Mouse (Mus musculus): ENCODE results near the gene H2afj. TPM values are rescaled to one million over a fixed set of nuclear protein-coding genes. Genes with fewer than 3 reads are reported as not detected.
"Not testable (repeated sequence)": the region's sequence is repeated elsewhere in the genome, so short reads cannot be mapped to it uniquely, and the experiment has no call there.

The H2afj gene
- 10 to 100 TPM; 18.1 to 19.7 TPM for total RNA-seq (2021)
- long read RNA-seq, experiment 1, transcript H2afj-201 (1 exons, 1,831 nt) = major isoform, 41 of 41 reads
- long read RNA-seq, experiment 1, partial matches to known transcripts = 0 of 41 reads
- long read RNA-seq, experiment 1, other reads (novel, unspliced or antisense) = 0 of 41 reads
- long read RNA-seq, experiment 2, transcript H2afj-201 (1 exons, 1,831 nt) = major isoform, 28 of 28 reads
- long read RNA-seq, experiment 2, partial matches to known transcripts = 0 of 28 reads
- long read RNA-seq, experiment 2, other reads (novel, unspliced or antisense) = 0 of 28 reads

DNA sequence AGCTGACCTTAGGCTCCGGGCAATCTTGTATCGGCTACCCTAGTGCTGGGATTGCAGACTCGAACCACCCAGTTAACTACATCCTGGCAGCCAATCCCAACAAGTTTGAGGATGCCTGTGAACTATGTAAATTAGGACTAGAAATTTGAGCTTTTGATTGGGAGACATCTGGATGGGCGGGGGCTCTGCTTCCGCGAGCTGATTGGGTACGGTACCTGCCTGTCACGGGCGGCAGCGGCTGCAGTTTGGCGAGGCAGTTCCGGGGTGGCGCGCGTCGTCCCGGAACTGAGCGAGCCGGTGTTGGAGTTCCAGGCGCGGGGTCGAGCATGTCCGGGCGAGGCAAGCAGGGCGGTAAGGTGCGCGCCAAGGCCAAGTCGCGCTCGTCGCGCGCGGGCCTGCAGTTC, at the start of gene H2afj:
Gene H2afj, plus strand, starts transcription at position 231 of the 404 bp plus-strand sequence.
- DNase-seq (ENCODE audit: low spot score in 2 of 2) = peak; percentile 98

DNA sequence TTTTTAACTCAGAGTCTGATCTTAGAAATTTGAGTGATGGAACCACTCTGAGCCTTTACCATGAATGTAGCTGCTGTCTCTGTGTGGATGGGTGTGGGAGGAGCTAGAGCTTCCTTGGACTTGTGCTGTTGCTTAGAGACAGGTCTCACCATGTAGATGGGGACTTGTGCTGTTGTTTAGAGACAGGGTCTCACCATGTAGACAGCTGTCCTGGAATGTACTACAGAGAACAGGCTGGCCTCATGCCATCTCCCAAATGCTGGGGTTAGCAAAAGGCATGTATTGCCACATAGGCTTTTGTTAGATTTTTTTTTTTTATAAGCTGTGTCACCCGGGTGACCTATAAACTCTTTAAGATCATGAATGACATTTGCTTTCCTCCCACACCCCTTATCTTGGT, 44.1 kb upstream of the H2afj start:
- no peak for DNase-seq (ENCODE audit: low spot score in 2 of 2)

DNA sequence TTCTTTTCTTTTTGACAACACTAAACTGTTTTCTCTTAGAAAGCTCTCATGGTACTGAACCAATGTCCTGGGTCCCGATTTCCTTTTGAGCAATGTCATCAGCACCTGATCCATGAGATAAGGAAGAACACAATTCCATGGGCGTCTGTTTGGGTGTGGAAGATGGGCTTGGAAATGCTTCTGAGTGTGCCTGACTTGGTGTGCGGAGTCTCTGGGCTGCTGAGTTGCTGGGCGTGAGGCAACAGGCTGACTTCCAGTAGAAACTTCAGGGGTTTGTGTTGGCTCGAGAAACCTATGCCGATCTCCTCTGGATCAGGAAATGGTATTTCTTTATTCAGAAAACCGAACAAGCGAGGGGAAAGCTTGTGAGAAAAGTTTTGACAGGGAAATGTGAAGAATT, 38.9 kb upstream of the H2afj start:
- no peak for DNase-seq (ENCODE audit: low spot score in 2 of 2)

DNA sequence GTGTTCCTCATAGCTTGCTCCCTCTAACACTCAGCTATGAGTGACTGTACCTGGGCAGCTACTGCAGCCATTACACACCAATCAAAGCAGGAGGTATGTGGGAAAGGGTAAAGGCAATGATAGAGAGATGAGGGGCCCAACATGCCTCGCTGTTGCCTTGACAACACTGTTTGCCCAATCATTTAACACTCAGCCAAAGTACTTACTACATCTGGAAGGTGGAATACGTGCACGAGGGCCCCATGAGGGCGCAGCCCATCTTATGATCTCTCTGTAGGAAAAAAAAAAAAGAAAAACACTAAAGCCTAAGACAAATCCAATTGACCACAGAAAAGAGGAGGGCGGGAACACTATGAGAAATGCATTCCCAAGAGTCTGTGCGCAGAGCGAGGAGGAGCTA, 38.2 kb upstream of the H2afj start:
- DNase-seq (ENCODE audit: low spot score in 2 of 2) = no peak

DNA sequence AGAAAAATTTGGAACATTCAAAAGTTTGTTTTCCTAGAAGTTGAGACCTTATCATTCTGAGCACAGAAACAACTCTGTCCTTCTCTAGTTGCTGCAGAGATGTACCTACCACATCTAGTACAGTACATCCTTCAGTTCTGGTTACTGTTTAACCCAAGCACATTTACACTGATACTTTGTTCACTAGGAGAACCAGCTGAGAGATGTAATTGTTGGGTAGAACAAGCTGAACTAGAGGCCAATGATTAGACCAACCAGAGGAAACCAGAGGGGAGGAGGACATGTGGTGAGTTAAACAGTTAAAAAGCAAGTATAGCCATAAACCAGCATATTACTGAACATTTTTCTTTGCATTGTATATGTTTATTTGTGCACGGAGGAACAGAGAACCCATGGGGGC, 31.7 kb upstream of the H2afj start:
- DNase-seq (ENCODE audit: low spot score in 2 of 2) = no peak

DNA sequence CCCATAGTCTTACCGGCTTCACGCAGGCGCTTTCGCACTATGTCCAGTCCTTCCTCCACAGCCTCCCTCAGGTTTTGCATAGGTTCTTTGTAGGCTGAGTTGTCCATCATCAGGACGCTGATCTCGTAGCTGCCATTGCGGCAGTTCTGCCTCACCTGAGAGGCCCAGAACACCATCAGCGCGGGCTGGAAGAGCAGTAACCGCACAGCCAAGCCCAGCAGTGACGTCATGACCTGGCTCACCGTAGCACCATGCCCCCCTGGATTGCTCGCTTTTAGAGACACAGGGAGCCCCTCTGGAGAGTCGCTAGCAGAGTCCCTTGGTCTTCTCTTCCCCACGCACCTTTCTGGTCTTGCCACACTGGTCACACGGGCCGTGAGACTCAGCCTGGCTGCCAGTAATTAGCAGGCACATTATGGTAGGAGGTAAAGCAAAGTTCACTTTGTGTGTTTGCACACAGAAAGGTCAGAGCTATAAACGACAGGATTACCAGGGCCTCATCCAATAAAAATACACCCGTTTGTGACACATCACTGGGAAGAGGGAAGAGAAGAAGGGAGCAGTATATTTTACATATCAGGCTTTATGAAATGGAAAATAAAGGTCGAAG, 26.6 kb upstream of the H2afj start, which contains the start of gene Gucy2c:
Gene Gucy2c, minus strand, starts transcription at position 389 of the 610 bp plus-strand sequence.
- no peak for DNase-seq (ENCODE audit: low spot score in 2 of 2)

DNA sequence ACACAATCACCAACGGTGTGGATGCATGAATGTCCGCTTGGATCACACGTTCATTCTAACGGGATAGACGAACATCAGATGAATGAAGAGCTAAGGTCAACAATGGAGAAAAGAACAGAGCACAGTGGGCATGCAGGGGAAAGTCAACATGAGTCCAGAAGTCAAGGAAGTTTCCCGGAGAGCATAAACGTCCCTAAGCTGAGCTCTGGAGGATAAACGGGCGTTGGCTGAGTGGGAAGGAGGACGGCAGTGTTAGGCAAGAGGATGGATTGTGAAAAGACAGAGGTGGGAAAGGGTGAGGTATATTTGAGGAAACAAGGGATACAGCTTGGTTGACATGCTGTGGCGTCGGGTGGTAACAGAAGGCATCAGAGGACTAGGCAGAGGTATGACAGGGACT, 25.9 kb upstream of the H2afj start:
- DNase-seq (ENCODE audit: low spot score in 2 of 2) = no peak

DNA sequence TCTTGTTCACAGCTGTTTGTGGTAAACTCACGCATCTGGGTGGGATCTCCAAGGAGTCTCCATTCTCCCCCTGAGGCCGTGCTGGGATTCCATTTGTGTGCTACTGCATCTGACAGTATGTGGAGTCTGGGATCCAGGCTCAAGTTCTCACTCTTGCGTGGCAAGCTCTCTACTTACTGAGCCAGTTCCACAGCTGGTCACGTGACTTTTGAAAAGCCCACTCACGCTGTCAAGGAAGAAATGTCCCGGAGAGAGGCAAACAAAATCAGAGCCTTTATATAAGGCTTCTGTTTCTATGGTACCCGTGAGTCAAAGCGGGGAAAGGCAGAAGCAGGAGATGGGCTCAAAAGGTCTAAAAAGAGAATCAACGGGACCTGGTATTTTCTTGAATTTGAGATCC, 25.3 kb upstream of the H2afj start:
- DNase-seq (ENCODE audit: low spot score in 2 of 2) = no peak

DNA sequence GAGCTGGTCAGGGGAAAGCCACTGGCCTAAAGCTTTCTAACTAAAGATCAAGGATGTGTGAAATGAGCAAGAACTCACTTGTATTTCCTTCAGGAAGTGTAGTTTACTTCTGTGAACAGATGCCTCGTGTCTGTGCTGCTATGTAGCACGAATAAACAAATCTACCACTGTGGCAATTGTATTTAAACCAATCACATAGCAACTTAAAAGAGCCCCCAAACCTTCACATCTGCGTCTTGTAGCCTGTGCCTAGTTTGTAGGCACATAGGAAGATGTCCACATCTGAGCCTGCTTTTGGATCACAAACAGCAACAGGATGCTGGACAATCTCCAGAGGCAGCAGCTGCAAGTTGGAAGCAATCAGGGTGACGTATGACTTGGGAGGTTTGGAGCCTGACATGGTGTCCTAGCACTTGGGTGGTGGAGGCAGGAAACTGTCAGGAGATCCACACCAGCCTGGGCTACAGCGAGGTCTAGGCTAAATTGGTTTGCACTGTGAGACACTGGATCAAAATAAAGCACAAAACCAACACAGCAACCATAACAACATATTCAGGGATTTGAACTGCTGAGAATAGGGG, 18.6 kb upstream of the H2afj start:
- DNase-seq (ENCODE audit: low spot score in 2 of 2) = peak; percentile 24 to 63

DNA sequence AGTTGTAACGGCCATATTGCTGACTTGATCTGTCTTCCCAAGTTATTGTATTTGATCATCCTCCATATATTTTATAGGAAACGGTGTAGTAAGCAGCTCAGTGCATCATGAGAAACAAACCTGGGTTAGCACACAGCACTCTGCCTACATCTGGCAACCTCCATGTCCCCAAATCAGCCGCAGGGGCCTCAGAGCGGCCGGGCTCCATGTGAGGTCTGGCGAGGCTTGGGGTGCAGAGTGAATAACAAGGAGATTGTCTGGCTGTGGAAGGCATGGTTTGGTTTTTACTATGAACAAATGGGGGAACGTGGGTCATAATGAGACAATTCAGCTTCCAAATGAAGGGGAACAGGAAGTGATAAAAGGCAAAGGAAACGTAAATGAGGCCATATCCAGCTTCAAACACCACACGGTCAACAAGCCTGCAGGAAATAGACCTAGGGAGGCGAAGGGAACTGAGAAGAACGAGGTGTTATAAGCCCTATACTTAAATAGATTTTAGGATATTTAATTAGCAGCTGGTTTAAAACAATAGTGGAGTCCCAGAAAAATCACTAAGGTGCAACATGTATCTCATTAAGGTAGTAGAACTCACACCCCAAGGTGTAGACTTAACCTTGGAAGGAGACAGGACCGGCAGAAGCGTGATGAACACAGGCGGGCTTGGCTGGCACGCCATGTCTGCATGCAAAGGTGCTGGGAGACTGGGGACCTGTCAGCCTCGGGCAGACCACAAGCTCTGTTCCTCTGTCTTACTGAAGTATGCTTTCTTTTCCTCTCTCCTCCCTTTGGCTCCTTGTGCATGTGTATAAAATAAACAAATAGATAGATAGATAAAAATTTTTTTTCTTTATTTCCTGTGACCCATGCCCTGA, 14.9 kb upstream of the H2afj start:
- no peak for DNase-seq (ENCODE audit: low spot score in 2 of 2)

DNA sequence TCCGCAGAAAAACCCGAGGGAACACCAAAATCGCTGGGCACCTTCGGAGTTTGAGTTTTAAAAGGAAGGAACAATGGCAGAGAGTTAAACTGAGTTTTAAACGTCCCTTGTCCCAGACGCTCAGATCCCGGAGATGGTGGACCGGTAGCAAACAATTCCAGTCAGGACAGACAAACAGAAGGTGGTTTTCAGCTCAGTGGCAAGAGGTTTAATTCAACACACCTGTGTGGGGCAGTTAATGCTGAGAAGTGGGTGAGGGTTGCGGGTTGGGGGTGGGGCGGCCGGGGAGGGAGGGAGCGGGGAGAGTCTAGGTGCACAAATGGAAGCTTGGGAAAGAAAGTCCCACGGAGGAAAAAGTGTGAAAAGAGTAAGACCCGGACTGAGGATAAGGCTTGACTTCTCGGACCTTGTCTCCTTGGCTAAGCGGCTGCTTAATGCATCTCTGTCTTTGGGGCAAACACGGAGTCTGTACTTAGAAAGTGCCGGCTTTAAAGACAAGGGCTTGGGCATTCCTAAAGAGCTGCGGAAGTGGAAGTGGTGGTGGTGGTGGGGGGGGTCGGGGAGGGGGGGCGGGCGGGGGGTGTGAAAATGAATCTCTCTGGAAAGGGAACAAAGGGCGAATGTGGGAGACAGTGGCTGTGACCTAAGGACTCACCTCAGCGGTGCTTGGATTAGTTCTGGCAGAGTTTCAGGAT, 14.1 kb upstream of the H2afj start:
- DNase-seq (ENCODE audit: low spot score in 2 of 2) = no peak

DNA sequence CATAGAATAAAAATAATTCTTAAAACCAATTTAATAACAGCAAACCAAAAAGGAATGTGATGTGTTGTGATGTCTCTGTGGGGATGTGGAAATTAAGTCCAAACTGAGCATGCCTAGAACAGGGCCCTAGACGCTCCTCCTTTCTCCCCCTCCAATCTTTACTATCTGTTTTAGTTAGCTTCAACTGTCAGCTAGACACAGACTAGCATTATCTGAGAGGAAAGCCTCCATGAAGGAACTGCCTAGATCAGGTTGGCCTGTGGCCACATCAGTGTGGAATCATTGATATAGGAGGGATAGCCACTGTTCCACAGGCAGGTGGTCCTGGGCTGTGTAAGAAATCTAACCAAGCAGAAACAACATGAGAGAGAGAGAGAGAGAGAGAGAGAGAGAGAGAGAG, 12.9 kb upstream of the H2afj start:
- no peak for DNase-seq (ENCODE audit: low spot score in 2 of 2)

DNA sequence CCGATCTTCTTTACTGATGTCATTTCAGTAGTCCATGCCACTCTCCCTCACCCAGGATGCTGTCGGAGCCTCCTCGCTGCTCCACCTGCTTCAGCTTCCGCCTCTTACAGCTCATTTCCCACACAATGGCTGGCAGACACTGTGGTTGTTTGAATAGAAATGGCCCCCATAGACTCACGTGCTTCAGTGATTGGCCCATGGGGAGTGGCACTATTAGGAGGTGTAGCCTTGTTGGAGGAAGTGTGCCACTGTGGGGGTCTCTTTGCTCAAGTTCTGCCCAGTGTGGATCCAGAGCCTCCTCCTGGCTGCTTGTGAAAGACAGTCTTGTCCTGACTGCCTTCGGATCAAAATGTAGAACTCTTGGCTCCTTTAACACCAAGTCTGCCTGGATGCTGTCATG, 12.2 kb upstream of the H2afj start:
- DNase-seq (ENCODE audit: low spot score in 2 of 2) = no peak

DNA sequence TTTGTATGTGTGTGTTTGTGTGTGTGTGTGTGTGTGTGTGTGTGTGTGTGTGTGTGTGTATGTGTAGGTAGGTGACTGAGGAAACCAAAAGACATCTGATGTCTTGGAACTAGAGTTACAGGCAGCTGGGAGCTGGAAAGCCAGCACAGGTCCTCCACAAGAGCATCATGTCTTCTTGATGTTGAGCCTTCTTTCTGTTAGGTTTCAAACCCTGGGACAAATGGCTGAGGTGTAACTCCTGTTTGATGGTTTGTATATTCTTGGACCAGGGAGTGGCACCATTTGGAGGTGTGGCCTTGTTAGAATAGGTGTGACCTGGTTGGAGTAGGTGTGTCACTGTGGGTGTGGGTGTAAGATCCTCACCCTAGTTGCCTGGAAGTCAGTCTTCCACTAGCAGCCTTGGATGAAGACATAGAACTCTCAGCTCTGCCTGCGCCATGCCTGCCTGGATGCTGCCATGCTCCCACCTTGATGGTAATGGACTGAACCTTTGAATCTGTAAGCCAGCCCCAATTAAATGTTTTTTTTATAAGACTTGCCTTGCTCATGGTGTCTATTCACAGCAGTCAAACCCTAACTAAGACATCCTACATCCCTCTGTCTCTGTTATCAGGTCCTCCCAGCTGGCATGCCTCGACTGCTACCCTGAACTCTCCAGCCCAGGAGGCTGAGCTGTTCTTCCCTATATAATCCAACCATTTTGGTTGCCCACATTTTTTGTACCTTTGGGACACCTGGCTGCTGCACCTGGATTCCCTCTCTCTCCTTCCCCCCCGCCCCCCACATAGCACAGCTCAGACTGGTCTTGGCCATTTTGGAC, 10.0 kb upstream of the H2afj start:
- not testable (repeated sequence) for DNase-seq (ENCODE audit: low spot score in 2 of 2)

DNA sequence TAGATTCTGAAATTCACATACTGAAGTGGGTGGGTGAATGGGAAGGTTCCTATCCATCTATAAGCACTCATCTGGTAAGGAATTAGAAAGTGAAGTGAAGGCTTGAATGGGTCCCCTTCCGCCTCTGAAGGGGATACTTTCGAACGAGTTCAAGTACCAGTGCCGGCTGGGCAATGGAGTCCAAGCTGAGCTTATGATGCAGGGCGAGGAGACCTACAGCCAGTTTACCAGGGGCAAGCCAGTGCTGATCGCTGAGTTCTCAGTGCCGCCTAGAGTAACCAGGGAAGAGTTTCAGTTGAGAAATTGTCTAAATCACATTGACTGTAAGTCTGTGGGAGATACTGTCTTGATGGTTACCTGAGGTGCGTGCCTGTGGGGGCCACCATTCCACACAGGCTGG, 7.3 kb upstream of the H2afj start:
- DNase-seq (ENCODE audit: low spot score in 2 of 2) = no peak

DNA sequence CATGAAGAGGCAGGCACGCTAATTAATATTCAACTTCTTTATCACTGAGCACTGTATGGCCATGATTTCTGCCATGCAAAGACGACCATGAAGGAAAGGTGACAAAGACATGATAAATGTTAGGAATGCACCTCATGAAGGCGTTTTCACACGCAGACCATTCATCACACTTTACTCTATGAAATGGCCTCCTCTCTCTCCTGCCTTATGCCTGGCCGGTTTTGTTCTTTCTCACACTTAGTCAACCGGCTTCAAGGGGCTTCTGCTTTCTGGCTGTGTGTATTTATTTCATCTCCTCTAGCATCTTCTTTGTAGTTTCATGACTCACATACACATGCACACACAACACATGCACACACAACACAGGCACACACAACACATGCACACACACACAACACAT, 6.8 kb upstream of the H2afj start:
- no peak for DNase-seq (ENCODE audit: low spot score in 2 of 2)

DNA sequence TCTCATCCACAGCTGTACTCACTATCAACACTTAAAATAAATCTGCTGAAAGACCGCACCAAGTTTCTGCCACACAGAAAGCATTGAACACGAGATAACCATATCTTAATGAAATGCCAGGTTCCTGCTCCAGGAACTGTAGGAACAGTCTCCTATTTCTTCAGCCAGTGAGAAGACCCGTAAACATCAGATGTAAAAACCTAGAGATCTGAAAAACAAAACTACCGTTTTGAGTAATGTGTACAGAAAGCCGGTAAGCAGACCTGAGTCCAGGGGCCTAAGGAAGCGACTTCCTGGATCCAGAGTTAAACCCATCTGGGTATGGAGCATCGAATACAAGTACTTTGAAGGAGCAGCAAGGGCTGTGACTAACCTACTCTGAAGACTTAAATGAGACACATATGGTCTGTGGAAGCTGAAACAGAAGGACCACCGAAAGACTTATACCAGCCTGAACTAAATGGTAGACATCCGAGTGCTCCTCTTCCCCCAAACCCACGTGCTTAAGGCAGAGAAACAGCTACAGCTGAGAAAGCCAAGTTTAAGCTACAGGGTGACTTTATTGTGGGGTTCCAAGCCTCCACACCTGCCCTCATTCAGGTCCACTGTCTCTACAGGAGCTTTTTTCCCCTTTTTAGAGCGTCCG, 4.8 kb upstream of the H2afj start:
- no peak for DNase-seq (ENCODE audit: low spot score in 2 of 2)

DNA sequence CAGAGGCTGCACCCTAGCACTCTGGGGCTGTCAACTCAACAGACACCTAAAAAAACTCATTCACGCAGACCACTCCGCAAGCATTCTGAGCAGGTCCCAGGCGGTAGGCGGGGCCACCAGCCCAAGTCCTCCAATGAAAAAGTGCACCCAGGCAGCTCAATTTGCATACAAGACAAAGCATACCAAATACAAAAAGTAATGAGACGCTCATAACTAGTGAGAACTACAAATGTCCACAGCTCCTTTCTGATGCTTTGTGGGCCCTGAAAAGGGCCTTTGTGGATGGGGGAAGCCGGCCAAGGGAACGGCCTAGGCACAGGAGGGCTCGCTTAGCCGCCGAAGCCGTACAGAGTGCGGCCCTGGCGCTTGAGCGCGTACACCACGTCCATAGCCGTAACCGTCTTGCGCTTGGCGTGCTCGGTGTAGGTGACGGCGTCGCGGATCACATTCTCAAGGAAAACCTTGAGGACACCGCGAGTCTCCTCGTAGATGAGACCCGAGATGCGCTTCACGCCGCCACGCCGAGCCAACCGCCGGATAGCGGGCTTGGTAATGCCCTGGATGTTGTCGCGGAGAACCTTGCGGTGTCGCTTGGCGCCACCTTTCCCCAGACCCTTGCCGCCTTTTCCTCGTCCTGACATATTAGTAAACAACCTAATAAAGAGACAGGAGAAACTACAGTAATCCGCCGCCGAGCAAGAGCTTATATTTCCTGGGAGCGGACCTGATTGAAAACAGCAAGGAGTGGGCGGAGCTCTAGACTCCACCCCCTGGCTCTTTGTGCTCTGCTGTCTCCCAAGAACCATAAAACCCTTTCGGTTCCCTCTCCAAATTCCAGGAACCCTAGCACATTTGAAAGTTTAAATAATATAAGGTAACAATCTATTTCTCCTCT, 4.1 kb upstream of the H2afj start, which contains the start of gene Hist4h4:
Gene Hist4h4, minus strand, starts transcription at position 677 of the 895 bp plus-strand sequence.
- DNase-seq (ENCODE audit: low spot score in 2 of 2) = peak; percentile 90 to 95

Measured in gastrocnemius, postnatal 4 days (tissue).